Mouse (Mus musculus) lung, adult 2 months (tissue): ENCODE results near the gene Larp1b.

Experiments
- CTCF ChIP-seq: fragments of 200-500 bp; IDR thresholded peaks from 2 replicates; pipeline ENCODE4 v1.5.1; 2011; ENCODE audit warnings: mild to moderate bottlenecking, low read length, control low read depth; ENCODE audit not compliant: insufficient read depth
- POLR2A ChIP-seq: fragments of 200-500 bp; IDR thresholded peaks from 2 replicates; pipeline ENCODE4 v1.6.1; 2011; ENCODE audit warnings: low read depth, mild to moderate bottlenecking, control low read depth, low read length, borderline replicate concordance; ENCODE audit errors: extremely low read depth

- no peak for TF ChIP-seq CTCF
- no peak for TF ChIP-seq POLR2A
Observed at GRCm38 (mm10) chr3:41009315-41009714, 59.7 kb downstream of the Larp1b start.
